Mouse (Mus musculus) cerebellum, adult 9-10 months (tissue): Measurements from ENCODE around the gene Ppp1r27.
A peak's percentile ranks its signal among the peaks of the same experiment; 100 is the strongest.
"Not testable (repeated sequence)": the region's sequence is repeated elsewhere in the genome, so short reads cannot be mapped to it uniquely, and the experiment has no call there.

Experiments used
- DNase-seq: peaks from one replicate; pipeline ENCODE4 v3.0.0; 2022

Ppp1r27 gene

DNA sequence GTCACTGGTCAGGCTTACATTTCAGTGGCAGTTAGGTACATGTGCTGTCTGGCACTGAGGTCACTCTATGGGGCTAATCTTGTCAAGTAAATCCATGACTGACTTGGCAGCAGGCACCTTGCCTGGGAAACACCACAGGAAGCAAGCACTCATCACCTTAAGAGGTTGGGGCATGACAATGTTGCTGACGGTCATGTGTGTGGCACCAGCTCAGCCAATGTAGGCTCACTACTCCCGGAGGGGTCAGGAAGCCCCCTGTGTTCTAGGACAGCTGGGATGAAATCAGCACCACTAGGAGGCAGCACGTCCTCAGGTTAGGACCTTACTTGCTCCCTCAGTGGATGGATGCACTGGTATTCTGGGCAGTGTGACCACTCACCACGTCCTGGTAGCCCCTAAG lies 9.0 kb downstream of the Ppp1r27 start:
- no peak for DNase-seq

DNA sequence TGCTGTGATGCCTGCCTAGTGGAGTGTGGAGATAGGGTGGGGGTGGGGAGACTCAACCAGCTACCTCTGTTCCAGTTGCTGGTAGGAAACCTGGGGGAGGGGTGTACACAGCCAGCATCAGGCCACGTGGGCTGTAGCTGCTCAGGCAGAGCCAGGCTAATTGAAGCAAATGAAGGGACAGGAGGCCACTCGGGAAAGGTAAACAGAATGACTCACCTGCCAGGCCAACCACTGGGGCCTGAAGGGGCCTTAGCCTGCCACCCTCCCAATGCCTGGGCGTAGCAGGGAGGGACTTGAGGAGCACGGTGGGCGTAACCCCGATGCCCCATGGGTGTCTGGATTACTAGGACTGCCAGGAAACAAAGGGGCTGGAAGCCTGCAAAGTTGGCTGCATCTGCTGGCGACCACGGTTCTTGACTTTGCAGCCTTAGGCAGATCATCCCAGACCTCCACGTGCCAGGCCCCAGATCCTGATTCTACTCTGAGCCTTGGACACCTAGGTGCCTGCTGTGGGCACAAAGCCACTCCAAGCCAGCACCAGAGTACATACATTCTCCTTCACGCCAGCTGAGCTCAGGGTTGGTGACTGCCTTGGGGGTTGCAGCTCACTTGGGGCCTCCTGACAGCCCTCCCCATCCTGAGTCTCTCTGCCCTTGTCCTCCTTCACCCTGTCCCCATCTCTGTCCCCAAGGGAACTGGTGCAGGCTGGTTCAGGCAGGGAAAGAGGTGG lies 11.5 kb downstream of the Ppp1r27 start:
- no peak for DNase-seq

DNA sequence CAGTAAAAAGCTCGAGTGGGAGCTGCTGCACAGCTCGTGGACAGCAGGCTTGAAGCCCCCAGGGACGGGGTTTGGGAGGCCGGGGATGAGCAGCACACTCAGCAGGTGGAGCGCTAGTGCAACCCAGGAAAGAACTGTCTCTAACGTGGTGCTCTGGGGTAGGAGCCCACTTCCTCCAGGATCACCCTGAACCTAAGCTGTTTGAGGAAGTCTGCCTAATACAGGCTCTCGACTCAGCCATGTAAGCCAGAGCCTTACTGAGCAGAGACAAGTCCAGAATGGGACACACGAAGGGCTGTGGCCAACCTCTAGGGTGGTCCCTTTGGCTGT lies 12.0 kb downstream of the Ppp1r27 start:
- no peak for DNase-seq

DNA sequence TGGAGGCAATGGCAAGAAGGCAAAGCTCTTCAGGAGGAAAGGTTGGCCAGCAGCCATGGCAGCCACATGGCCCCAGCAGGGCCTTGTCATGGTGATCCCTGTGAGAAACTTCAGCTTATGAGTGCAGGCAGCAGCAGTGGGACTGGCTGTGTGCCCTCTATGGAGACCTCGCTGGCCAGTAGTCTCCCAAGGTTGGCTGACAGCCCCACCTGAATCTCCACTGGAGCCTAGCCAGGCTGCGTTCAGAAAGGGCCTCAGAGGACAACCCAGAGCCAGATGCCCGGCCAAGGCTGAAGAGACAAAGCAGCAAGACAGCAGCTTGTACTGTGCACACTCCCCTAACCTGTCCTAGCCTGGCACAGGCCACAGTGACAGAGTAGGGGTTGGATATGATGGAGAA lies 12.4 kb downstream of the Ppp1r27 start:
- peak; percentile 90 for DNase-seq

DNA sequence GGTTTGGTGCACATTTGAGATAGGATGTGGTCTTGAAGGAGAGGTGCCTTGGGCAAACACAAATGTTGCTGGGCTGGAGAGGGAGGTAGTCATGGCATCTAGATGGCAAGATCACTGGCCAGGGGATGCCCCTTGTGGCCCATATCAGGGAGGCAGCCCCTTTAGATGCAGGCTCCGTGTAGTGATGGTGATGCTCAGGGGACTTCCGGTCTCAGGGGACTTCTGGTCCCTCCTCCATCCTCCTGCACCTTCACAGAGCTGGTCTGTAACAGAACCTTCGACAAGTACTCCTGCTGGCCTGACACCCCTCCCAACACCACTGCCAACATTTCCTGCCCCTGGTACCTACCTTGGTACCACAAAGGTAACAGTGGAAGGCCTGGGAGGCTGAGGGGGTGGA lies 15.1 kb downstream of the Ppp1r27 start:
- DNase-seq: no peak

DNA sequence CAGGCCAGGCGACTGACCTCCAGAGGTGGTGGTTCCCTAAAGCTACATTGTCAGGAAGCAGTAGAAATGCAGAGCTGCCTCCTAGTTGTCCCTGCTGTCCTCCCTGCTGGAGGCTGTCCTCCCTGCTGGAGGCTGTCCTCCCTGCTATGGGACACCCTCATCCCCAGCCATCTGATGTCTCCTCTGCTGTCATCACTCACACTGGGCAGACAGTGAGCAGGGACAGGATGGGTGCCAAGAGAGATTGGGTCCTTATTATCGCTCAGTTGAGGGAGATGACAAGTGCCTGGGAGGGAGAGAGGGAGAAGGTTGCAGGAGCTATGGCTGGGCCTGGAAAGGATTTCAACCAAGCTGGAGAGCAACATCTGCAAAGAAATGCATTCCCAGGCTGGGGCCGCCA lies 15.8 kb downstream of the Ppp1r27 start:
- DNase-seq: no peak

DNA sequence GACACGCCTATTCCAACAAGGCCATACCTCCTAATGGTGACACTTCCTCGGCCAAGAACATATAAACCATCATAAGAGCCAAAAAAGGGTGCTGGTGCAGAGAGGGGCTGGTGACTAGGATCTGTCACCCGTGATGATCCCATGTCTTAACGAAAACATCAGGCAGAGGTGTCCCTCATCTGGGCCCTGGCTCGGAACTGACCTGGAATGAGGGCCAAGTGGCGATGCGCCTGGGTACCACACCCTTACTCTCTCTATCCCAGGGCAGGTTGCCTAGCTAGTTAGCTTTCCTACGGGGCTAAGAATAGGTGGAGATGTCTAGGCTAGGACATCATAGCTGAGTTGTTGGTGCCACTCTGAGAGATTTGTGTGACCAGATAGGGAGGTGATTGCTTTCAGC lies 16.8 kb downstream of the Ppp1r27 start:
- no peak for DNase-seq

DNA sequence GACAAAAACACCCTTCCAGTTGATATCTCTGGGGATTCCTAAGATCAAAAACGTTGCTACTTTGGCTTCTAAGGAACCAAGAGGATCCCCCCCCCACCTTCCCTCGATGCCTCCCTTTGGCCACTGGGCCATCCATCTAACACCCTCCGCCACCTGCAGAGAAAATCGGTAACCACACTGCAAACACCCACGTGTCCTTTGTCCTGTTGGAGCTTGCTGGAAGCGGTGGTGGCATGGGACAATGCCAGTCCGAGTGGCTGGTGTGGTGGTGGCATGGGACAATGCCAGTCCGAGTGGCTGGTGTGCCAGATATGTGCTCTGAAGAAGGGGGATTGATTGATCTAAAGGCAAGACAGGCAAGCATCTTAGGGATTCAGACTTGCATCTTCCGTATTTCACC lies 19.3 kb downstream of the Ppp1r27 start:
- DNase-seq: no peak

DNA sequence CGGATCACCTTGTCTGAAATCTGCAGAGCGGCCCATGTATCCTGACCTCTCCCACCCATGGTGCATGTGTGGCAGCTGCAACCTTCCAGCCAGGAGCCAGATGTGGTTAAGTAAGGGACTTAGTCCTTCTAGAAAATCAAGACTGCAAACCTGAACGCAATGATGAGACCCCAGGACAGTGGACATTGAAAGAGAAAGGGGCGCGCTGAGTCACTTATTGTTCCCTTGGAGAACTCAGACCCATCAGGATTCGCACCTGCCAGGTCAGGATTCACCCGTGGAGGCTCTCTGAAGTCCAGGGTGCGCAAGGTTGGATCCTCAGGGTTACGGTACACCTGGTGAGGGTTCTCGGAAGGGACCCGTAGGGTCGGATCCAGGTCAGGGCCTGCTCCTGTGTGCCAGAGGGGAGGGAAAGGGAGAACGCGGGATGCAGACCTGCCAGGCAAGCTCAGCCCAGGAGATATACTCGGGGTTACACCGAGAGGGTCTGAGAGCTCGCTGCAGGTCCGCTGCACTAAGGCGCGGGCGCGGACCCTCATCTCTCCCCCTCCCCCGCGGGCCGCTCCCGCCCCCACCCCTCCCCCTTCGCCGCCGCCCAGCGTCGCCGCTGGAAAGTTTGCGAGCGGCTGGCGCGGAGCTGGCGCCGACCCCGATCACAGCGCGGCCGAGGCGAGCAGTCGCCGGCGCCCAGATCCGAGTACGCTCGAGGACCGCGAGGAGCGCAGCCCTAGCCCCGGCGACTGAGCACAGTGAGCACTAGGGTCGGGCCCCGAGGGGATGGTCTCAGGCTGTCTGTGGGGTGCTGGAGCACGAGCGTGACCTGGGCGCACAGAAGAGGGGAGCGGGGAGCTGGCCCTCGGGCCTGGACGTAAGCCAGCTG lies 20.6 kb downstream of the Ppp1r27 start, which contains the start of gene Gcgr:
Gcgr (plus strand) TSS at position 615 of the 880 bp plus-strand sequence.
- DNase-seq: no peak

DNA sequence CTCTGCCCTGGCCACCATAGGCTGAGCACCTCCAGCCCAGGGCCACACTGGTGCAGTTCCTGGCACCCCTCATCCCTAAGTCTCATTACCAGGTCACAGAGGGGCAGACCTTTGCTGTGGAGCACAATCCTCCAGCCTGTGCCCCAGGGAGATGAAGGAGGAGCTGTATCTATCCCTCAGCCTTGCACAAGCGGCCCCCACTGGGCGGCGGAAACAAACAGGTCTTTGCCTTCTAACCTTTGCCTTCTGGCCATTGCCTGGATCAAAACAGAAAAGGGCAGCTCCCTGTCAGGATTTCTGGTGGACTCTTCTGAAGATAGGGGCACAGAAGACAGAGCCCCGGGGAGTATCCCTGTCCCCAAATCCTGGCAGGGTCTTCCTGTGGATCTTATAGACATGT lies 22.0 kb downstream of the Ppp1r27 start:
- no peak for DNase-seq

DNA sequence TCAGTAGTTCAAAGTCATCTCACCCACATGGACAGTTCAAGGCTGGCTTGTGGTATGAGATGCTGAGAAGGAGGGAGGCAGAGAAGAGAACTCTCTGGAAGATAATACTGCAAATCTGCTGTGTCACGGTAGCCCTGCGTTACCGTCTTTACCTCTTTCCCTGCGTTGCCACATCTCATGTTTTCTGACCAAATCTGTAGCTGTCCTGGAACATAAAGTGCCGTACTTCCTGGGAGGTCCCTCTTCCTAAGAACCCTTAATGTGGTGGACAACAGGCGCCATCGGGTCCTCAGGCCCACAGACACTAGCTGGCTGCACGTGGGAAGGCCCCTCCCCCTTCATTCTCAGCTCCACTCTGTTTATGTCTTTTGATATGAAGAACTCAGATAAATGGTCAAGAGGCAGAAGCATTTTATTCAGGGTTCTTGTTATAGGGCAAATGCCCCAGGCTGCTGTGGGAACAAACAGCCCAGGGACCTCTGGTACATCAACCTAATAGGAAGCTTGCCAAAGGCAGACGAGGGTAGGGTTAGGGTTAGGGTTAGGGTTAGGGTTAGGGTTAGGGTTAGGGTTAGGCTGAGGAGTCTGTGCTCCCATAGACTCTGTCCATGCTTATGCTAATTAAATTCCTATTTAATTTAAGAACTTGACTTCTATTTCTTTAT lies 23.1 kb downstream of the Ppp1r27 start:
- no peak for DNase-seq

DNA sequence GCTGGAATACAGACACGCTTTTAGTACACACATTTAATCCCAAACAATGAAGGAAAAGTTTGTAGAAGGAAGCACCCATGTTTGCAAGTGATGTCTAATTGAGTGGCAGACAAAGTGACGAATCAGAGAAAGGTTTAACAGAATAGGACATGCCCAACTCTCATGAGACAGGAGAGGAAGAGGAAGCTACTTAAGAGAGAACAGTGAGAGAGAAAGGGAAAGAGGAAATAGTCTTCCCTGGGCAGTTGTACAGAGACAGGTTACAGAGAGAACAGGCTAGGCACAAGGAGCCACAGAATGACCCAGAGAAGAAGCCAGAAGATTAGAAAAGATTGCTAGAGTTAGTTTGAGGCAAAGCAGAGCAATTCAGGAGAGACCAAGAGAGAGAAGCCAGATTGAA lies 25.0 kb downstream of the Ppp1r27 start:
- DNase-seq: no peak

DNA sequence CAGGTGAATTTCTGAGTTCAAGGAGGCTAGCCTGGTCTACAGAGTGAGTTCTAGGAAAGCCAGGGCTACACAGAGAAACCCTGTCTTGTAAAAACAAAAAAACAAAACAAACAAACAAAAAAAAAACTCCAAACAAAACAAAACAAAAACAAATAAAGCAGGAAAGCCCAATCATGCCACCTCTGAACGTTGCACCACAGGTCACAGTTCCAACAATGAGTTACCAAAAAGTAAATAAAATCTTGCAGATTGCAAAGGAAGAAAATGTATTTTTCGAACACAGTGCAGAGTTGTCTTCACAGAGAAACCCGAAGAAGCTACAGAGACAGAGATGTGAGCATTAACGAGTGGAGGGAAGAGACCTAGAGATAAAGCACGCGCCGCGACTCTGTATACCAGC lies 28.4 kb downstream of the Ppp1r27 start:
- no peak for DNase-seq

DNA sequence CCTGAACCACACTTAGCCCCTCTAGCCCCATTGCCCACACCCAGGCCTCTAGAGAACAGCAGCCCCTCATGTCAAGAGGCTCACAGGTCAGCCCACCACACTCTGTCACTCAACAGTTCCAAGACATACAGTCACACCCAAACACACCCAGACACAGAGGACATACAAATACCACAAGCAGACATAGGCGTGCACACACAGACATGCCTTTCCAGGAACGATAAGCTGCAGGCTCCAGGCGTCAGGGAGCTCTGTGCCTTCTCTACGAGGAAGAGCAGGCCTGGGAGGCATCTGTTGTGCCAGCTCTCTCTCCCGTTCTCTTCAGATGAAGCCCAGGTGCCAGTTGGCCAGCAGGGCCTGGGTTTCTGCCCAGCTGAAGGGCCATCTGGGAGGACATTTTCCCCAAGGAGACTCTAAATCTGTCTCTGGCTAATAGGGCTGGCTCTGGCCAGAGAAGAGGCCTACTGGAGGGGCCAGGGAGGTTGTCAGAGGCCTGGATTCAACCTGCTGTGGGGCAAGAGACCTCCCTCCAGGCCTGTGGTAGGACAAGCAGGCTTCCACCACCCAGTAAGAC lies 29.9 kb downstream of the Ppp1r27 start:
- DNase-seq: peak; percentile 93

DNA sequence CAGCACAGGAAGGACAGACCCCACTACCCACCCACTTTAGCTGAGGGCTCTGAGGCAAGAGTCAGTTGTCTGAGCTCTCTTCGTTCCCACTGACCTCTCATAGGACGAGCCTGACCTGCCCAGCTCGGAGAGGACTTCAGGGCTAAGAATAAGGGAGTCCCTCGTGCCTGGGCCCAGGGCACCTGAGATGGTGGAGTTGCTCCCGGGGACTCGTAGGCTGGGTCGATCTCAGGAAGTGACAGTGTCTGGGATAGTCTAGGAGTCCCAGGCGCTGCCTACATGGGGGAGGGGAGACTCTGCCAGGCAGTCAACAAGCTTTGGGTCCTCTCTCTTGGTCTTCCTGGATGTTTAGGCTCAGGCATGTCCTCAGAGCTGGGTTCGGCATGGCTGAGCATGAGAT lies 30.4 kb downstream of the Ppp1r27 start:
- DNase-seq: no peak

DNA sequence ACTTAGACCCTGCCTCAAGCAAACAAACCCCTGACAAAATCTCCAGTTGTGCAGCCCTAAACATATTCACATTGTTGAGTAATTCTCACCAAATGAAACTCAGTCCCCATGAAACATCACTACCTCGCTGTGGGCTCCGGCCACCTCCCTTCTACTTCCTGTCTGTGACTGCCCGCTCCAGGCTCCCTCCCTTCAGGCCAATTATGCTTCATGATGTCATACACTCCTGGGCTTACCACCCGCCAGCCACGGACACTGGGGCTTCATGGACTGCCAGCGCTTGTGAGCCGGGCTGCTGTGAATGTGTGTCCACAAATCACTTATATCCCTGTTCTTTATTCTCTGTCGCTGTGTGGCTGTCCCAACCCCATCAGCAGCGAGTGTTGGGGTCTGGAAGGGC lies 31.2 kb downstream of the Ppp1r27 start:
- no peak for DNase-seq

DNA sequence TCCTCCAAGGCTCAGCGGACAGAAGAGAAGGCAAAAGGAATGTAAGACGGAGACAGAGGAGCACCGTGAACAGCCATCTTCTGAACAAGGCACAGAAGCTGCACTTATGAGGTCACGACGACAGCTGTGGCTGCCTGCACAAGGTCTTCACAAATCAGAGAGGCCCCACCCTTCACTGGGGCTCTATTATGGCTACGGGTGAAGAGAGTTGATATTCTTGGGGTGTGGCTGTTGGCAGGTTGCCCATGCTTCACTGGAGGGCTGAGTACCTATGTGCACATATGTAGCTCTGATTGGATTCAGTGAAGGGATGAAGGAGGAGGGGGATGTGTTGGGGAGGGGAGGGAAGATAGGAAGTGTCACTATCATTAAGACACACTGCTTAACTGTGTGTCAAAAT lies 32.4 kb downstream of the Ppp1r27 start:
- DNase-seq: no peak

DNA sequence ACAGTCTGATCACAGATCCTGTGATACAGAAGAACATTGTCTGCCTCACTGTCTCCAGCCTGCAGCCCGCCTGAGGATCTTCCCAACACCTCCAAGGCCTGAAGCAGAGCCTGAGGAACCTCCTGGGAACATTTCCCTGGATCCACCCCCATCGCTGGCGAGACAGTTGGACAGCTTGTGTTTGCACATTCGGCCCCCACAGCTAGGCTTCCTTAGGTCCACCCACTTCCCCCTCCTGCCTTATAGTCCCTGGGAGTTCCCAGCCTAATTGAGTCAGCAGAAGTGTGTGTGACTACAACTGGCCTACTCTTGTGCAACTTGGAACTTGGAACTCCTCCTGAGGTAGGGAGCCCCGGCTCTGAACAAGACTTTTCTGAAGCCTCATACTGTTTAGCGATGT lies 32.9 kb downstream of the Ppp1r27 start:
- no peak for DNase-seq

DNA sequence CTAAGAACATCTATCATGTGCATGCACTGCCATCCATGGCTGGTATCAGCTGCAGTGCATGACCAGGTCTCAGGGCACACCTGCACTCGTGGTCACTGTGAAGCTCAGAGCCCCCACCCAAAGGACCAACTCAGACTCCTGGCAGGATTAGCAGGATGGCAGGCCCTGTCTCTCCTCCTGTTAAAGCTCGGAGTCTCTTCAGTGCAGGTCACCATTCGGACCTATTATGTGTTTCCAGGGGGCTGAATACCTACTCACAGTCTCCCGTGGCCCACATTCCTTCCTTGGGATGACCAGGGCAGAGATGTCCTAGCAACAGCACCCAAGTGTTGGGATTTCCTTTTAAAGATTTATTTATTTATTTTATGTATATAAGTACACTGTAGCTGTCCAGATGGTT lies 33.8 kb downstream of the Ppp1r27 start:
- DNase-seq: no peak

DNA sequence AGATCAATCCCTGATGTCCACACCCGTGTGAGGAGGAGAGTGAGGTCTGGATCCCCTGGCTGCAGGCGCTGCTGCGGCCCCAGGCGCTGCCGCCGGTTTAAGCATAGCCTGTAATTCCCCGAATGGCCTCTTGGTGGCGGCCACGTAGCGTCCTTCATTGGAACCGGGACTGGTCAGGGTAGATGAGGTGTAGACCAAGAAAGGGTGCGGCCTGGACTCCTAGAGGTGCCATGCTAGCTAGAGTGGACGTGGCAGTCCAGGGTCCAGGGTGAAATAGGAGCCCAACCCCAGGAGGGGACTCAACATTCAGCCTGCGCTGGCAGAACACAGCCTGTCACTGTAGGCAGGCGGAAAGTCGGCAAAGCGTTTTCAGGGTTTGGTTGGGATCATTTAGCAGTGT lies 35.3 kb downstream of the Ppp1r27 start:
- peak; percentile 93 for DNase-seq

DNA sequence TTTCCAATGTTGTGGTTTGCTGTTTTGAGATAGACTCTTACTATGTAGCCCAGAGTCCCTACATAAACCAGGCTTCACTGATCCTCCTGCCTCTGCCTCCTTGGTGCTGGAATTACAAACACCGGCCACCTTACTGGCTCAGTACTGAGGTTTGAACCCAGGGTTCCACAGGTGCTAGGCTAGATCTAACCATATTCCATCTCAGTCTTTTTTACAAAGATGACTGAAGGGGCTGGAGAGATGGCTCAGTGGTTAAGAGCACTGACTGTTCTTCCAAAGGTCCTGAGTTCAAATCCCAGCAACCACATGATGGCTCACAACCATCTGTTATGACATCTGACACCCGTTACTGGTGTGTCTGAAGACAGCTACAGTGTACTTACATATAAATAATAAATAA lies 36.7 kb downstream of the Ppp1r27 start:
- DNase-seq: not testable (repeated sequence)

DNA sequence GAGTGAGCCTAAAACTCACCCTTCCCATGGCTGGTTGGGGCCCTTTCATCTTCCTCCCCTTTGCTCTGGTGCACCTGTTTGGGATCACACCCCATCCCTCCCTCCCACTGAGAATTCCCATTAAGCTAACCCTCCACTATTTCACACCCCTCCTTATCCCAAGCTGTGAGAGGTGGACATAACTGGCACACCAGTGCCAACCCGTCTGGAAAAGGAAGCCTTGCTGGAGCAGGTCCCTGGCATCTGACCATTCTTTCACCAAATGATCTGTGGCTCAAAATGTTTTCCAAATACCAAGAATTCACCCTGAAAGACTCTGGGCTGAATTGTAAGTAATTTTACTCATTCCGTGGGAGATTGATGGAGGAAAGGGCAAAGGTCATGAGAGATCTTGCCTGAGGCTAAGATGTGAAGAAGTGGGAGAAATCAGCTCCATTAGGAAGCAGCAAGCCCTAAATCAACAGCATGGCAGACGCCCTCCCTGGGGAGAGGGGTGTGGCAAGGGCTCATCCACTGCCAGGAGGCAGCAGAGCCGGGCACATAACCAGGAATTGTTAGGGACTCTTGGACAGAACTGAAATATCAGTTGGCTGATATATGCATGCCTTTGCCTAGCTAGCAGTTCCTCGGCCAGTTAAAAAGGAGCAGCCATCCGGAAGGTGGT lies 38.0 kb downstream of the Ppp1r27 start:
- DNase-seq: peak; percentile 72
